Mouse (Mus musculus) kidney, adult 8-10 months (tissue): Measurements from ENCODE around the gene Sart3.
"Not testable (repeated sequence)": the region's sequence is repeated elsewhere in the genome, so short reads cannot be mapped to it uniquely, and the experiment has no call there.

Experiments used
- DNase-seq, 2 experiments: peaks; one replicate each; pipeline ENCODE4 v3.0.0; 2022

Gene Sart3

DNA sequence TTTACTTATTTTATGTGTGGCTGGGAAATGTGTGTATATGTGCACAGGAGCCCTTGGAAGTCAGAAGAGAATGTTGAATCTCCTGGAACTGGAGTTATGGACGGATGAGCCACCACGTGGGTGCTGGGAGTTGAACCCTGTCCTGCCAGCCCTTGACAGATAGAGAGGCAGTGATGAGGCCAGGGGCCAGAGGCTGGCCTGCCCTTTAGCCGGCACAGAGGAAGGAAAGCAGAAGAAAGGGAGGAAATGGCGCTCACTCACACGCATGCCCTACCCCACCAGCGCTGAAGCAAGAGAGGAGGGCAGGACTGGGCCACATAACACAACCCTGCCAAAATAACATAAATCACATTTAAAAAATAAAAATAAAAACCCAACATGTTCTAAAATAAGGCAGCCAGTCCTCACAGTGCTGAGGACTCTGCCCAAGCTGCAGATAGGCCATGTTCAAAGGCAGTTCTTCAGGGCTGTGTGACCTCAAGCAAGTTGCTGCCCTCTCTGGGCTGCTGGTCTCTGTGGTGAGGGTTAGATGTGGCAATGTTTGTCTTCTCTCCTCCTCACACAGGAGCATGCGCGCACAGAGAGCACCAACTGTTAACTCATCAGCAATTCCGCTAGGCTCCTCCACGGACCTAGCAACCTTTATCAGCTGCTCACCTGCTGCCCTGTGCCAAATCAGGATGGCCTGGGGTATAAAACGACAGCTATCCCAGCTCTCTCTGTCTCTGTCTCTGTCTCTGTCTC is 18.3 kb upstream of the Sart3 start:
- DNase-seq, result peak; percentile 46 to 54

DNA sequence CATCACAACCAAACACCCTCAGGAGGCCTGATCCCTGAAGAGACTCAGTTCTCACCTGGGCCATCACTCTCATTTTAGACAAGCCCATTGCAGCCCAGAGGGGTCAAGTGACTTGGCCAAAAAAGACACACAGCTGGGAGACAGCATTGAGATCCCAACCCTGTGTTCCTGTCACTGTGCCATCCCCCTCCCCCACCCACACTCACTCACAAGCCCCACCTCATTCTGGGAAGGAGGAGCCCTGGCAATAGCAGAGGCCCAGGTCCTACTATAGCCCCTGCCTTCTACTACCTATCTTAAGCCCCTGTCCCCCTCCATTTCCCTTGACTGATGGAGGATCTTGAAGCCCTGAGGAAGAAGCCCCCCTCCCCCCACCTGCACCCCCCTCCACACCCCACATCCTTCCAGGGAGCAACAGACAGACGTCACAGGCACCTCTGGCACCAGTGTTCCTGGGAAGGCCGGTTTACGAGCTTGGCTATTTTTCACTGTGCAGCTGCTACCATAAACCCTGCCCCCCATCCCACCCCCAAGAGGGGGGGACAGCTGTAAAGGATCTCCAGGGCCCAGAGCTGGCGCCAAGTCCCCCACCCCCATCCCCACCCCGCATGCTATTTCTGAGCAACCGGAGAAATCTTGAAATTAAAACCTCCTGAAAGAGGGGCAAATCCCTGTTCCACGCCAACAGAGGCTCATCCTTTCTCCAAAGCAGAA is 16.9 kb upstream of the Sart3 start:
- DNase-seq, result peak in 1 of 2 experiments; percentile 44

- DNase-seq, result no peak
These were observed 16.3 kb upstream of the Sart3 start for GRCm38 (mm10) chr5:113788645-113789044.

DNA sequence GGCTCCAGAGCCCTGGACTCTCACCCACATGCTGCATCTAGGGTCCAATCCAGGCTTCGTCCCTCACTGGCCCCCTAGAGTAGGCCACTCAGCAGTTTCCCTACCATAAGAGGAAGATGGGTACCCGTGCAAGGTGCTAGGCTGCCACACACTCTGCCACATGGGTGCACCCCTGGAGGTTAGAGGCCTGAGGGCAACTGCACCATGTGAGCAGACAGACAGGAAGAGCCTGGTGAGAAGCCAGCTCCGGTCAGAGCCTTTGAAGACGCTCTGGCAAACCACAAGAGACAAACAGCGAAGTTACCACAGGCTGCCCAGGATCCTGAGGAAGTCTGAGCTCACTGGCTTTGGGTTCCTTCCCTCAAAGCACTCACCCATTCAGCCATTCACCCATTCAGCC is 14.7 kb upstream of the Sart3 start:
- DNase-seq, result no peak

- DNase-seq, result not testable (repeated sequence)
These were observed 11.8 kb upstream of the Sart3 start for GRCm38 (mm10) chr5:113784104-113784503.

DNA sequence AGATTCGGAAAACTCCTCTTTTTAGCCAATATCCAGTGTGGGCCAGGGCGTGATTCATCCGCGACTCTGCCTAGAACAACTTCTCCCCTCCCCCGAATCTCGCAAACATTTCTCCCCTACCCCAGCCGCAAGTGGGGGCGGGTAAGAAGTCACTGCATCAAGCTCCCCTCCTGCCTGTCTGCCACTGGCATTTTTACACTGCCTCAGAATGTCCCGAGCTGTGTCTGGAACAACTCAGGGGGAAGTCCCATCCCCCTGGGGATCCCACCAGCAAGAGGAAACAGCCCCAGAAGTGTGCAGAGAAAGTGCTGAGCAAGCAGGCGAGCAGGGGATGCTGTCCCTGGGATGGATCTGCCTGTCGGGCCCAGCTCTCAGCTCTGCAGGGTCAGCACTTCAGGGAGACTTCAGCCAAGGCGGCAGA is 11.3 kb upstream of the Sart3 start:
- DNase-seq, result peak in 1 of 2 experiments; percentile 33

DNA sequence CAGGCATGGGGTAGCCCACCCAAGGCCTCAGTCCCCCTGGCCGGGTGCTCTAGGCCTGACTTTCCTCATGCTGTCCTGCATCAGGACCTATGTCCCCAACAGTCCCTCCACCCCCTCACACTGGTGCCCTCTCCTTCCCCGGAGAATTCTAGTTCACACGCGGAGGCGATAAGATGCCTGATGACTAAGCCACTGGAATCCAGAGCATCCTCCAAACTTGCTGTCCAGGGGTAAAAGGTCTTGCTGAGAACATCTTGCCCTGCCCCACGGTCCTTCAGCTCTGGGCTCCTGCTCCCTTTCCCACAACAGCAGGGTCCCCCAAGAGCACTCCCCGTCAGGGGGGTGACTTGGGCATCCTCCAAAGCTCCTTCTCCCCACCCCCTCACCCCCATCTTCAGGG is 10.3 kb upstream of the Sart3 start:
- DNase-seq, result peak in 1 of 2 experiments; percentile 29

DNA sequence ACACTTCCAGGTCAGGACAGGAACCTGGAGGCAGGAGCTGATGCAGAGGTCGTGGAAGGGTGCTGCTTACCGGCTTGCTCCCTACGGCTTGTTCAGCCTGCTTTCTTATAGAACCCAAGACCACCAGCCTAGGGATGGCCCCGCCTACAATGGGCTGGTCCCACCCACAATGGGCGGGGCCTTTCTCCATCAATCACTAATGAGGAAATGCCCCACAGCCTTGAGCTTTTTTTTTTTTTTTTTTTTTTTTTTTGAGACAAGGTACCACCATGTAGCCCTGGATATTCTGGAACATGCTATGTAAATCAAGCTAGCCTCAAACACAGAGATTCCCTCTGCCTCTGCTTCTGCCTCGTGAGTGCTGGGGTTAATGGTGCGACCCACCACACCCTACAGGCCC is 9.6 kb upstream of the Sart3 start:
- no peak for DNase-seq

- DNase-seq, result no peak
These were observed 8.9 kb upstream of the Sart3 start for GRCm38 (mm10) chr5:113781254-113781653.

GRCm38 (mm10) chr5:113780763-113781162 is 8.5 kb upstream of the Sart3 start:
- DNase-seq, result no peak

GRCm38 (mm10) chr5:113780082-113780752 is 7.9 kb upstream of the Sart3 start:
- no peak for DNase-seq

DNA sequence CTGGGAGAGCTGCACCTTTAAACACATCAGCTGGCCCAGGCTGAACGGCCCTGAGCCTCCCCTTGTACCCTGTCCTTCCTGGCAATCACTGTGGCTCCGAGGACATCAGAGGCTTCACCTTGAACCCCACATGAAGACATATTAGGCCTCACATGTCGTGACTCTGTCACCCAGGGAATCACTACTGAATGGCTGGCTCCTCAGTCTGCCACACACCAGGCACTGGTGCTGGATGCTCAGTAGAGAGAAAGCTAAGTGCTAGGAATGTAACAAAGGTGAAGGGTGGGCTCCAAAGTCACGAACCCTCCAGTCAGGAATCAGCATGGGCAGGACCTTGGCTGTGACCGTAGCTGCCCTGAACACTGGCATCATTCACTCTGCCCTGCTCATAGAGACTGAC is 7.3 kb upstream of the Sart3 start:
- DNase-seq, result no peak

DNA sequence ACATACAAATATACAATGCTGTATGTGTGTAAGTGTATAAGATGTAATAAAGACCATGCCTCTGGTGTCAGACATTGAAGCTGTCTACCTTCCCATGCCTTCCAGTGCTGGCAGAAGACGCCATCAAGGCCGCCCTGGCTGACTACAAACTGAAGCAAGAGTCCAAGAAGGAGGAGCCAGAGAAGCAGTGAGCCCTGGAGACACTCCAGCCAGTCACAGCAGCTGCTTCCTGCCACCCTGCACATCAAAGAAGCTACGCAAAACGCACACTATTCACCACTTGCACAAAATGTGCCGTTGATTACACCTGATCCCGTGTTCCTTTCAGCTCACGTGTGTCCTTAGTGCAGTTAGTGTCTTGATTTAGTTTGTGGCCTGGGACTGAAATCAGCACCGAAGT is 5.4 kb upstream of the Sart3 start:
- peak in 1 of 2 experiments; percentile 31 for DNase-seq

DNA sequence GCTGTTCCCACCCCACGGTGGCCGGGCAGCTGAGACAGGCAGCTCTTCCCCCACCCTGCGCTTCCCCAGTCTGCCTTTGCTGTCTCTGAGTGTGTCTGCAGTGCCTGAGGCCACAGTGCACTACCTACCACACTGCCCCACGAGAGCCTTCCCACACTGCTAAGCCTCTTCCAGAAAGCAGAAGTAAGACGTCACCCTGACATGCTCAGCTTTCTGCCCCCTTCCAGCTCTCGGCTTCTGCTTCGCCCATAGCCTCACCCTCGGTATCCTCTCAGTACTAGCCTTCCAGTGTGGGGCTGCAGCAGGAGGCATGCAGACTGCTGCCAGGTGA is 4.6 kb upstream of the Sart3 start:
- DNase-seq, result no peak

GRCm38 (mm10) chr5:113776128-113776895 is 4.0 kb upstream of the Sart3 start:
- peak; percentile 56 to 65 for DNase-seq

GRCm38 (mm10) chr5:113775585-113775984 is 3.3 kb upstream of the Sart3 start:
- no peak for DNase-seq

DNA sequence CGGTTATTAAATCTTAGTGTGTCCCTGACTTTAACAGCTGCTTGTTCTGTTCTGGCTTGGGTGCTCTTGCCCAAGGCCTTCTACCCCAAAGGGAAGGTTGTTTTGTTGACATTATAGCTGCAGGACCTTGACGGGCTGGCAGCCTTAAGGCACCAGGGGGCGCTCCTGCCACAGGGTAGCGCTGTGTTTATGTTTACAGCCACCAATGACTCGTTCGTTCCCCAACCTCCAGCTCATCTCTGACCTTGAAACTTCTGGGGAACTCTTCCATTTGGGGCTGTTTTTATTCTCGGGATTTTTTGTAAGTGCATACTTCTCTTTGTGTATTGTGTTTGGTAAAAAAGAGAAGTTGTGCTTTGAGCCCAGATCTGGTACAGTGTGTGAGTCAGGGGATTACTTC is 1.4 kb upstream of the Sart3 start:
- DNase-seq, result peak; percentile 76 to 92

- no peak for DNase-seq
These were observed 702 bp upstream of the Sart3 start for GRCm38 (mm10) chr5:113772905-113773519.

DNA sequence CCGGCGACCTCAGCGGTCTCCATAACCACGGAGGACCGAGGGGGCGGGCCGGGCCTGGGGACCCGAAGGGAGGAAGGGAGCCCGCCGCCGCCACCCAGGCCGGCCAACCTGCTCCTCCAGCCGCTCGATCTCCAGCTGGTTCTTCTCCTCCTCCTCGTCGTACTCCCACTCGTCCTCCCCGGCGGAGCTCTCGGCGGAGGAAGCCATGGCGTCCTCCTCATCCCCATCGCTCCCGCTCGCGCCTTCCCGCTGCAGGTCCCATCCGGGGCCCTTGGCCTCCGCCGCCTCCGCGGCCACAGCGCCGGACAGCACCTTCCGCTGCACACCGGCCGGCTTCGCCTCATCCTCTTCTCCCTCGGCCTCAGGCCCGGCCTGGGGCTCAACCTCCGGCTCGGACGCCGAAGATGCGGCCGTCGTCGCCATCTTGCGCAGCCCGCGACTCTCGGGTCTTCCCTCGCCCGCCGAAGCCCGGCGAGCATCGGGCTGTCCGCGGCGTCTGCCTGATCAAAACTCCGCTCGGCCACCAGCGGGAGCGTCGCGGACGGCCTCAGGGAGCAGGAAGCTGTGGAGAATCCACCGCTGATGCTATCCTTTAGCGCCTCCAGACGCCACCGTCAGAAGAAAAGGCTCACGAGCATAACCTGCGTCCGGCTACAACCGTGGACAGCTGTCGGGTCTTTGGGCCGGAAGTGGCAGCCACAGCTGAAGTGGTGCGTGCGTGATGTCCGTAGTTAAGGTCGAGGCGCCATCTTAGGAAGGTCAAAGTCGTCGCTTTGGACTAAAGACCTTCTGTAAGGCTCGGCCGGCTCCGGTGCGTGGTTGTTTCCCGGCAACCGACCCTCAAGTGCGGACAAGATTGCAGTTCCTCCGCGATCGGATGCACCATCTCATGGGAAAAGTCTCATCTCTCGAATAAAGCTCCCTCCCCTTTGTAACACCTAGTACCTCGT is 822 bp downstream of the Sart3 start:
- DNase-seq, result peak; percentile 88

- DNase-seq, result no peak
These were observed 3.5 kb downstream of the Sart3 start for GRCm38 (mm10) chr5:113768806-113769205.
